Mouse (Mus musculus): ENCODE measurements around the gene Cdc34b. TPM values are rescaled to one million over a fixed set of nuclear protein-coding genes. Genes with fewer than 3 reads are reported as not detected.

The Cdc34b gene
- total and polyA plus RNA-seq, 3 experiments = 0.21 TPM; not detected in 2

GRCm38 (mm10) chr11:94774887-94775497, 33.4 kb downstream of the Cdc34b start:
- no peak for DNase-seq (ENCODE audit: extremely low read depth)
- H3K9ac ChIP-seq (ENCODE audit: insufficient read depth, low read depth) = no peak overlapping the region
- H3K9me3 ChIP-seq (replicated peaks; ENCODE audit: low read length) = peaks cover 6% of the 10 kb centered on the region
- H3K79me2 ChIP-seq (replicated peaks; ENCODE audit: control insufficient read depth, extremely low read depth, insufficient read depth, poor library complexity, severe bottlenecking) = no peaks in the 10 kb centered on the region
- in situ Hi-C loops (cut with MboI; ENCODE audit: low pct_ligation_motif_present, low pct_unique_long_range_greater_than_20kb, low sequenced_read_pairs) = no loop called here
- H3K27ac ChIP-seq (ENCODE audit: insufficient read depth, low read depth) = no peak overlapping the region
- dilution Hi-C loops (cut with MboI; ENCODE audit: extremely low pct_ligation_motif_present, extremely low pct_unique_long_range_greater_than_20kb, low sequenced_read_pairs) = no loop called here
- no peaks in the 10 kb centered on the region for H3K36me3 ChIP-seq (replicated peaks in 1 of 2; ENCODE audit: control insufficient read depth in 1 of 2, insufficient read depth in 1 of 2, low read length in 1 of 2)
- H3K4me2 ChIP-seq (ENCODE audit: insufficient read depth, low read depth, poor library complexity, severe bottlenecking) = no peak overlapping the region
- no peaks in the 10 kb centered on the region for H3K4me1 ChIP-seq (ENCODE audit: control insufficient read depth in 1 of 2, insufficient read depth in 2 of 2)
- peaks cover 86% of the 10 kb centered on the region for H3K27me3 ChIP-seq (replicated peaks)
- TF ChIP-seq SIN3A (IDR thresholded peaks at IDR 0.05; ENCODE audit: low read length) (no peak), RCOR1 (conservative IDR thresholded peaks at IDR 0.05; ENCODE audit: low read depth, low read length) (no peak), MXI1 (IDR thresholded peaks at IDR 0.05; ENCODE audit: low read depth, low read length) (no peak), ZMIZ1 (IDR thresholded peaks at IDR 0.05; ENCODE audit: low read depth, low read length) (no peak), CTCF (conservative IDR thresholded peaks at IDR 0.05 in 1 of 2, IDR thresholded peaks at IDR 0.05 in 1 of 2; ENCODE audit: low read depth in 2 of 2, low read length in 2 of 2) (no peak), JUND (conservative IDR thresholded peaks at IDR 0.05; ENCODE audit: low read depth, low read length) (no peak)
- no peak overlapping the region for H3K4me3 ChIP-seq (replicated peaks in 1 of 3; ENCODE audit: low read depth in 2 of 3, low read length in 2 of 3, poor library complexity in 1 of 3)

- no peak for DNase-seq (ENCODE audit: extremely low read depth)
Observed at GRCm38 (mm10) chr11:94782603-94783002, 41.0 kb downstream of the Cdc34b start, which contains the start of gene Tmem92. Gene Tmem92 (minus strand): TSS chr11:94782703.

GRCm38 (mm10) chr11:94785247-94785646, 43.7 kb downstream of the Cdc34b start:
- H3K9me3 ChIP-seq (replicated peaks; ENCODE audit: low read length) = no peaks in the 10 kb centered on the region
- H3K4me1 ChIP-seq (ENCODE audit: control insufficient read depth in 1 of 2, insufficient read depth in 2 of 2) = no peaks in the 10 kb centered on the region
- no peaks in the 10 kb centered on the region for H3K79me2 ChIP-seq (replicated peaks; ENCODE audit: control insufficient read depth, extremely low read depth, insufficient read depth, poor library complexity, severe bottlenecking)
- H3K27me3 ChIP-seq (replicated peaks) = peaks cover 75% of the 10 kb centered on the region
- peak; percentile 72 for DNase-seq (ENCODE audit: extremely low read depth)
- H3K27ac ChIP-seq (ENCODE audit: insufficient read depth, low read depth) = no peak overlapping the region
- H3K36me3 ChIP-seq (replicated peaks in 1 of 2; ENCODE audit: control insufficient read depth in 1 of 2, insufficient read depth in 1 of 2, low read length in 1 of 2) = no peaks in the 10 kb centered on the region
- no peak overlapping the region for H3K4me3 ChIP-seq (replicated peaks in 1 of 3; ENCODE audit: low read depth in 2 of 3, low read length in 2 of 3, poor library complexity in 1 of 3)
- no peak overlapping the region for H3K9ac ChIP-seq (ENCODE audit: insufficient read depth, low read depth)
- TF ChIP-seq RAD21 (IDR thresholded peaks at IDR 0.05; ENCODE audit: low read depth, low read length) = peak; percentile 75
- no peak for TF ChIP-seq MEF2A (IDR thresholded peaks at IDR 0.05; ENCODE audit: borderline replicate concordance, low read depth, low read length)
- peak; percentile 67 for TF ChIP-seq SMC3 (IDR thresholded peaks at IDR 0.05; ENCODE audit: low read depth, low read length)
- TF ChIP-seq CTCF (conservative IDR thresholded peaks at IDR 0.05 in 1 of 2, IDR thresholded peaks at IDR 0.05 in 1 of 2; ENCODE audit: low read depth in 2 of 2, low read length in 2 of 2) = peak; percentile 71 to 93; a peak in 3 of 4 replicates
- in situ Hi-C loops (cut with MboI; ENCODE audit: low pct_ligation_motif_present, low pct_unique_long_range_greater_than_20kb, low sequenced_read_pairs) = no loop called here
- no peak overlapping the region for H3K4me2 ChIP-seq (ENCODE audit: insufficient read depth, low read depth, poor library complexity, severe bottlenecking)
- dilution Hi-C loops (cut with MboI; ENCODE audit: extremely low pct_ligation_motif_present, extremely low pct_unique_long_range_greater_than_20kb, low sequenced_read_pairs) = no loop called here

More at GRCm38 (mm10) chr11:94782603-94783002, 41.0 kb downstream of the Cdc34b start, which contains the start of gene Tmem92:
- Histone ChIP-seq H3K4me1 (ENCODE audit: control insufficient read depth in 1 of 2, insufficient read depth in 2 of 2) (no peaks in the 10 kb centered on the region), H3K79me2 (replicated peaks; ENCODE audit: control insufficient read depth, extremely low read depth, insufficient read depth, poor library complexity, severe bottlenecking) (no peaks in the 10 kb centered on the region), H3K36me3 (replicated peaks in 1 of 2; ENCODE audit: control insufficient read depth in 1 of 2, insufficient read depth in 1 of 2, low read length in 1 of 2) (no peaks in the 10 kb centered on the region), H3K27ac (ENCODE audit: insufficient read depth, low read depth) (no peak within 1 kb of the TSS), H3K9me3 (replicated peaks; ENCODE audit: low read length) (no peaks in the 10 kb centered on the region), H3K4me3 (replicated peaks in 1 of 3; ENCODE audit: low read depth in 2 of 3, low read length in 2 of 3, poor library complexity in 1 of 3) (no peak within 1 kb of the TSS), H3K4me2 (ENCODE audit: insufficient read depth, low read depth, poor library complexity, severe bottlenecking) (no peak within 1 kb of the TSS), H3K9ac (ENCODE audit: insufficient read depth, low read depth) (no peak within 1 kb of the TSS), H3K27me3 (replicated peaks) (peaks cover 69% of the 10 kb centered on the region)
- TF ChIP-seq HCFC1 (IDR thresholded peaks at IDR 0.05; ENCODE audit: low read depth, low read length) (no peak), ZMIZ1 (IDR thresholded peaks at IDR 0.05; ENCODE audit: low read depth, low read length) (no peak), ELF1 (IDR thresholded peaks at IDR 0.05; ENCODE audit: low read depth, low read length) (no peak), MYC (IDR thresholded peaks at IDR 0.05; ENCODE audit: low read depth, low read length) (no peak), KAT2A (IDR thresholded peaks at IDR 0.05; ENCODE audit: insufficient replicate concordance, low read length) (no peak), BHLHE40 (IDR thresholded peaks at IDR 0.05; ENCODE audit: low read depth, low read length) (no peak), EP300 (IDR thresholded peaks at IDR 0.05; ENCODE audit: low read length) (no peak), PAX5 (IDR thresholded peaks at IDR 0.05; ENCODE audit: low read length) (no peak), SMC3 (IDR thresholded peaks at IDR 0.05; ENCODE audit: low read depth, low read length) (no peak), MEF2A (IDR thresholded peaks at IDR 0.05; ENCODE audit: borderline replicate concordance, low read depth, low read length) (no peak), ZC3H11A (IDR thresholded peaks at IDR 0.05; ENCODE audit: low read depth, low read length) (no peak)
- dilution Hi-C loops (cut with MboI; ENCODE audit: extremely low pct_ligation_motif_present, extremely low pct_unique_long_range_greater_than_20kb, low sequenced_read_pairs) = no loop called here
- in situ Hi-C loops (cut with MboI; ENCODE audit: low pct_ligation_motif_present, low pct_unique_long_range_greater_than_20kb, low sequenced_read_pairs) = no loop called here

All from CH12.LX (cell line).